Mouse (Mus musculus) stomach, embryonic 16.5 days (tissue): ENCODE measurements at regions not wholly inside any gene's neighbourhood (a gene's known extent, or its start where the extent isn't known, plus 50 kb on each side); places are given as distances from the start of the nearest gene placed in this dataset.

Experiments used
- ATAC-seq: fragments of 200-750 bp; cut with Nextera tagmentation; 2 replicates; pipeline ENCODE4 v1.8.0; 2017; ENCODE audit warnings: moderate number of reproducible peaks, moderate TSS enrichment; ENCODE audit not compliant: insufficient read depth, low FRiP score
- H3K27ac ChIP-seq: fragments of 300-500 bp; sonication (generic); 2 replicates; pipeline ENCODE4 v1.5.1; 2014; ENCODE audit warnings: low read length
- H3K27me3 ChIP-seq: fragments of 300-500 bp; sonication (generic); 2 replicates; pipeline ENCODE4 v1.6.1; 2014; ENCODE audit warnings: low read length, control low read depth, mixed read lengths; ENCODE audit not compliant: control insufficient read depth, insufficient read depth
- H3K36me3 ChIP-seq: fragments of 300-500 bp; sonication (generic); 2 replicates; pipeline ENCODE4 v1.6.1; 2014; ENCODE audit warnings: low read length; ENCODE audit not compliant: control insufficient read depth, insufficient read depth
- H3K4me1 ChIP-seq: fragments of 300-500 bp; sonication (generic); 2 replicates; pipeline ENCODE4 v1.6.1; 2014; ENCODE audit warnings: low read length, control low read depth, mixed read lengths; ENCODE audit not compliant: control insufficient read depth, insufficient read depth
- H3K4me2 ChIP-seq: fragments of 300-500 bp; sonication (generic); 2 replicates; pipeline ENCODE4 v1.6.1; 2014; ENCODE audit warnings: low read depth, low read length, mixed read lengths
- H3K4me3 ChIP-seq: fragments of 300-500 bp; sonication (generic); replicated peaks from 2 replicates; pipeline ENCODE4 v1.5.1; 2014; ENCODE audit warnings: mild to moderate bottlenecking, low read length
- H3K9ac ChIP-seq: fragments of 300-500 bp; sonication (generic); 2 replicates; pipeline ENCODE4 v1.6.1; 2014; ENCODE audit warnings: low read length
- H3K9me3 ChIP-seq: fragments of 300-500 bp; sonication (generic); replicated peaks from 2 replicates; pipeline ENCODE4 v1.6.1; 2016; ENCODE audit warnings: low read length, control low read depth; ENCODE audit not compliant: control insufficient read depth
- WGBS: fragments of 180-500 bp; shearing (Covaris S2); extraction: QIAGEN DNeasy Blood & Tissue Kit; methylation state at CpG from one replicate; pipeline ENCODE4 v1.1.7; 2014; 5-methylcytosine and 5-hydroxymethylcytosine counted together

DNA sequence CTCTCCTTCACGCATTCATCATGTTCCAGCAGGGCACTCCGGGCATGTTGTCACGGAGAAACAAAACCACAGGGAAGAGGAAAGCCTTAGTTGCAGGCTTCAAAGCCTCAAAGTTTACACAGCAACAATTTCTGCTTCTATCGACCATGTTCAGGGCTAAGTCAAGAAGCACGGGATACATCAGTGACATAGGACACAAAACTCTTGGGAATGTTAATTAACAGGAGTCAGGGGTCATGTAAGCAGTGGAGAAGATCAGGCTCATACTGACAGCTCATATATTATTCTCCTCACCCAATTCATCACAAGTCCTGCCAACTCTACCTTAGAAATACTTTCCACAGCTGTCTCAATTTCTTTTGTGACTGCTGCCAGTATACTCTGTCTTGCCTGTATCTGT is 133.0 kb upstream of the Btbd3 start:
- Histone ChIP-seq H3K27ac (no peak overlapping the region), H3K4me1 (no peaks in the 10 kb centered on the region), H3K9me3 (0 out of 2 replicates have a peak, but pooled peaks cover 3% of the 10 kb centered on the region), H3K9ac (no peak overlapping the region), H3K4me2 (no peak overlapping the region), H3K36me3 (no peaks in the 10 kb centered on the region), H3K4me3 (no peak overlapping the region), H3K27me3 (no peaks in the 10 kb centered on the region)
- ATAC-seq: no peak
- 16% methylated on average over 5 of the region's 5 CpGs for WGBS

GRCm38 (mm10) chr2:138120868-138121267 is 135.5 kb upstream of the Btbd3 start:
- WGBS: 82% methylated on average over 1 of the region's 1 CpGs
- H3K36me3 ChIP-seq: no peaks in the 10 kb centered on the region
- H3K4me3 ChIP-seq: no peak overlapping the region
- H3K9me3 ChIP-seq: 0 out of 2 replicates have a peak, but pooled peaks cover 3% of the 10 kb centered on the region
- H3K27me3 ChIP-seq: no peaks in the 10 kb centered on the region
- H3K4me2 ChIP-seq: no peak overlapping the region
- H3K9ac ChIP-seq: no peak overlapping the region
- no peak overlapping the region for H3K27ac ChIP-seq
- no peaks in the 10 kb centered on the region for H3K4me1 ChIP-seq
- ATAC-seq: no peak

- 70% methylated on average over 2 of the region's 2 CpGs for WGBS
- H3K27ac ChIP-seq: no peak overlapping the region
- no peak overlapping the region for H3K4me2 ChIP-seq
- H3K4me3 ChIP-seq: no peak overlapping the region
- H3K36me3 ChIP-seq: no peaks in the 10 kb centered on the region
- no peaks in the 10 kb centered on the region for H3K4me1 ChIP-seq
- ATAC-seq: no peak
- no peaks in the 10 kb centered on the region for H3K27me3 ChIP-seq
- no peak overlapping the region for H3K9ac ChIP-seq
- 0 out of 2 replicates have a peak, but pooled peaks cover 3% of the 10 kb centered on the region for H3K9me3 ChIP-seq
Observed at GRCm38 (mm10) chr2:138120131-138120530, 136.2 kb upstream of the Btbd3 start.

DNA sequence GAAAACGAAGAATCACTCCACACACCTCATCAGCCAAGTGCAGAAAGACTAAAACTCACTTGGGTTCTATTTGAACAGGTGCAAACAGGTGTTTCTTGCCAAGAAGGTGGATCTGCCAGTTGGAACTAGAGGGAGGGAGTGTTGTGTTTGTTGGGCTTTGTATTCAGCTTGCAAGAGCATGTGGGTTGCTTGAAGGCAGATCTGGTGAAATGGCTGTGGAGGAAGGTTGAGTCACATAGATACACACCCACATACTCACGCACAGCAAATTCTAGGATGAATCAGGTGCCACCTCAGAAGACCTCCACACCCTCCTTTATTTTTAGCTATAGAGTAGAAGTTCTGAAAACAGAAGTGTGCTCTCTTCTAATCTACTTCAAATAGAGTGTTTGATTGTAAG is 156.6 kb upstream of the Btbd3 start:
- Histone ChIP-seq H3K9me3 (no peaks in the 10 kb centered on the region), H3K4me3 (no peak overlapping the region), H3K4me2 (no peak overlapping the region), H3K9ac (no peak overlapping the region), H3K4me1 (no peaks in the 10 kb centered on the region), H3K27me3 (no peaks in the 10 kb centered on the region), H3K36me3 (no peaks in the 10 kb centered on the region), H3K27ac (no peak overlapping the region)
- ATAC-seq: peak; percentile 92; the same call in 1 of the 2 replicates
- 61% methylated on average over 2 of the region's 2 CpGs for WGBS

- Histone ChIP-seq H3K4me1 (no peaks in the 10 kb centered on the region), H3K9ac (no peak overlapping the region), H3K9me3 (no peaks in the 10 kb centered on the region), H3K4me2 (0 out of 2 replicates have a peak overlapping the region, but pooled peaks have one; percentile 4), H3K36me3 (no peaks in the 10 kb centered on the region), H3K27me3 (no peaks in the 10 kb centered on the region), H3K27ac (no peak overlapping the region), H3K4me3 (no peak overlapping the region)
- ATAC-seq: no peak
- WGBS: 59% methylated on average over 6 of the region's 6 CpGs
Observed at GRCm38 (mm10) chr2:138085390-138085789, 171.0 kb upstream of the Btbd3 start.

- no peak overlapping the region for H3K9ac ChIP-seq
- 47% methylated on average over 6 of the region's 6 CpGs for WGBS
- no peak overlapping the region for H3K27ac ChIP-seq
- no peaks in the 10 kb centered on the region for H3K9me3 ChIP-seq
- H3K4me1 ChIP-seq: no peaks in the 10 kb centered on the region
- no peaks in the 10 kb centered on the region for H3K36me3 ChIP-seq
- no peak overlapping the region for H3K4me2 ChIP-seq
- no peaks in the 10 kb centered on the region for H3K27me3 ChIP-seq
- no peak for ATAC-seq
- no peak overlapping the region for H3K4me3 ChIP-seq
Observed at GRCm38 (mm10) chr2:138084564-138085283, 171.6 kb upstream of the Btbd3 start.

DNA sequence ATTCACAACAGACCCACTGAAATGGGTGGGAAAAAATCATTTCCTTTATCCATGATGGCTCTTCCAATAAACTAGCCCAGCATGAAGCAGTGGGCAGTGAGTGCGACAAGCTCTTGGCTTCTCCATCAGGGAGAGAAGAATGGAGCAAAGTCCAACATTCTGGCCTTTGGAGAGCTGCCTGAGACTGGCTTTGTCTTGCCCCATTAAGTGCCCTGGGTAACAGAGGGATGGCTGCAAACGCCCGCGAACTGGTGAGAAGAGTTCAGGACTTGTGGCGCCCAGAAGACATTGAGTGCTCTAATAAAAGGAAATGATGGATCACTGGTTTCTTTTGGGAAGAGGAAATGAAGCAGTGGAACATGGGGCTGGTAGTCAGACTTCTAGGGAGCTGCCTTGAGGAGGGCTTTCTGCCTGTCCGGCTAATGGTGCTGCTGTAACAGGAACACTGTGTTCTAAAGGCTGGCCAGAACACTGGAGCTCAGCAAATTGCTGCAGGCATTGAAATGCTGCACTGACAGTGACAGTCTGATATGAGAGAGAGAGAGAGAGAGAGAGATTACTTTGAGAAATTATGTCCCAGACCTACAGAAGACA is 182.2 kb upstream of the Btbd3 start:
- no peak for ATAC-seq

DNA sequence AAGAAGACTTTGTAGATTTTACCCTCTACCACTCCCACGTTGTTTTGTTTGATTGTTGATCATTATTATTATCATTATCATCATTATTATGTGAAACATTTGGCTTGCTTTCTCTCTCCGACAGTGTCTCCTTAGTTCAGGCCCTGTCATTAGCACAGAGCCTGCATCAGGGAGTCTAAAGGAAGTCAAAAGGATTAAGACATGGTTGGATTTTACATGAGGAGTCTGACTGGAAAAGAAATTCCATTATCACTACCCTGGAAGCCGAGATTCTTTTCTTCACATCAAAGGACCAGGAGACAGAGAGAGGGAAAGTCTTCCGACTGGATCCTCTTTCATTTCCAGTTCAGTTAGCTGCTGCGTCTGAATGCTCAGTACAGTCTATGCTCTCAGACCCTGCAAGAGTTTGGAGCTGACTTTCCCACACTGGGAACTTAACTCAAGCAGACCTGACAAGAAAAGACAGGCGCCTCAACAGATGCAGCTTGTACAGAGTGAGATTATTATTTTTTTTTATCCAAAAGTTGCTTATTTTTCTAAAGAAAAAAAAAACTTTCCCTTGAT is 184.1 kb upstream of the Btbd3 start:
- ATAC-seq: no peak
- H3K9me3 ChIP-seq: no peaks in the 10 kb centered on the region
- H3K4me1 ChIP-seq: no peaks in the 10 kb centered on the region
- H3K4me3 ChIP-seq: no peak overlapping the region
- no peak overlapping the region for H3K4me2 ChIP-seq
- 52% methylated on average over 6 of the region's 6 CpGs for WGBS
- no peak overlapping the region for H3K27ac ChIP-seq
- H3K27me3 ChIP-seq: no peaks in the 10 kb centered on the region
- H3K9ac ChIP-seq: no peak overlapping the region
- H3K36me3 ChIP-seq: no peaks in the 10 kb centered on the region

More for the DNA sequence above, 182.2 kb upstream of the Btbd3 start:
- Histone ChIP-seq H3K4me3 (no peak overlapping the region), H3K4me2 (no peak overlapping the region), H3K27me3 (no peaks in the 10 kb centered on the region), H3K36me3 (no peaks in the 10 kb centered on the region), H3K27ac (no peak overlapping the region), H3K9ac (no peak overlapping the region), H3K9me3 (no peaks in the 10 kb centered on the region), H3K4me1 (no peaks in the 10 kb centered on the region)
- WGBS: 73% methylated on average over 6 of the region's 6 CpGs

DNA sequence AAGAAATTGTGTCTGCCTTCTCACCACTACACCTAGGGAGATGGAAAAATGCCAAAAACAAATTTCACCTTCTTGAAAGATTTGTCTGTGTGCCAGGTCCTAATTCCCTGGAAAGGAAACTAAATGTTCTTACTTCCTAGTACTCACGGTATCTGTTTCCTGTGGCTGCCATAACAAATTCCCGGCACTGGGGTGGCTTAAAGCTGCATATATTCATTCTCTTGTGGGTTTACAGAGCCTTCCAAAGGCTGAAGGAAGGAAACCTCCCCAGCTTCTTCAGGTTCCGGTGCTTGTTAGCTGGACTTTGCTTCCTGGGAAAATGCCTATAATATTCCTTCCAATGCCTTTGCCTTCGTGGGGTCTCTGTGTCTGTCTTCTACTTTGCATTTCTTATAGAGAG is 203.3 kb upstream of the Btbd3 start:
- Histone ChIP-seq H3K4me2 (no peak overlapping the region), H3K9ac (no peak overlapping the region), H3K27me3 (no peaks in the 10 kb centered on the region), H3K27ac (no peak overlapping the region), H3K4me3 (no peak overlapping the region), H3K36me3 (no peaks in the 10 kb centered on the region), H3K4me1 (no peaks in the 10 kb centered on the region), H3K9me3 (no peaks in the 10 kb centered on the region)
- no peak for ATAC-seq
- 69% methylated on average over 4 of the region's 4 CpGs for whole genome bisulfite sequencing
